Mouse (Mus musculus): Measurements from ENCODE around the gene Mettl3.
"Not testable (repeated sequence)": the region's sequence is repeated elsewhere in the genome, so short reads cannot be mapped to it uniquely, and the experiment has no call there.

Mettl3 gene

GRCm38 (mm10) chr14:52304644-52305271, at the start of gene Mettl3:
TSS of gene Mettl3 (minus strand) at chr14:52305128.
- peak; percentile 87 for DNase-seq

- no peak for DNase-seq
These were observed 34.6 kb upstream of the Mettl3 start for GRCm38 (mm10) chr14:52339512-52339852.

- peak; percentile 40 for DNase-seq
These were observed 34.0 kb upstream of the Mettl3 start for GRCm38 (mm10) chr14:52338751-52339511.

- DNase-seq: no peak
These were observed 27.2 kb upstream of the Mettl3 start for GRCm38 (mm10) chr14:52332171-52332570.

- DNase-seq: no peak
These were observed 26.3 kb upstream of the Mettl3 start for GRCm38 (mm10) chr14:52331069-52331750.

- DNase-seq: peak; percentile 34
These were observed 23.2 kb upstream of the Mettl3 start, which contains the start of gene Sall2 for GRCm38 (mm10) chr14:52327910-52328812. TSS of gene Sall2 (minus strand) at chr14:52328762.

GRCm38 (mm10) chr14:52327375-52327901, 22.5 kb upstream of the Mettl3 start:
- DNase-seq: no peak

GRCm38 (mm10) chr14:52325890-52326289, 21.0 kb upstream of the Mettl3 start:
- DNase-seq: no peak

GRCm38 (mm10) chr14:52319361-52319760, 14.4 kb upstream of the Mettl3 start:
- no peak for DNase-seq

GRCm38 (mm10) chr14:52316441-52317225, 11.7 kb upstream of the Mettl3 start:
- DNase-seq: peak; percentile 34

GRCm38 (mm10) chr14:52315792-52316440, 11.0 kb upstream of the Mettl3 start:
- DNase-seq: peak; percentile 76

GRCm38 (mm10) chr14:52315283-52315780, 10.4 kb upstream of the Mettl3 start:
- DNase-seq: no peak

- DNase-seq: no peak
These were observed 9.9 kb upstream of the Mettl3 start for GRCm38 (mm10) chr14:52314808-52315150.

- no peak for DNase-seq
These were observed 9.2 kb upstream of the Mettl3 start for GRCm38 (mm10) chr14:52313931-52314807.

GRCm38 (mm10) chr14:52310906-52311305, 6.0 kb upstream of the Mettl3 start:
- no peak for DNase-seq

- not testable (repeated sequence) for DNase-seq
These were observed 5.4 kb upstream of the Mettl3 start for GRCm38 (mm10) chr14:52310343-52310742.

GRCm38 (mm10) chr14:52306100-52306499, 1.2 kb upstream of the Mettl3 start:
- no peak for DNase-seq

GRCm38 (mm10) chr14:52303517-52303916, 1.4 kb downstream of the Mettl3 start:
- DNase-seq: not testable (repeated sequence)

GRCm38 (mm10) chr14:52295558-52296264, 9.2 kb downstream of the Mettl3 start:
- no peak for DNase-seq

Measured in right cerebral cortex, postnatal 4 days (tissue).